Mouse (Mus musculus): Measurements from ENCODE around the gene Cox4i1.

GRCm38 (mm10) chr8:120698426-120698825, 30.4 kb downstream of the Cox4i1 start:
- TF ChIP-seq POLR2A (IDR thresholded peaks at IDR 0.05; ENCODE audit: extremely low read depth, insufficient read depth, low read length) (no peak), CTCF (IDR thresholded peaks at IDR 0.05; ENCODE audit: low read depth, low read length) (no peak)
